Mouse (Mus musculus) brain, embryonic 14.5 days (tissue): ENCODE measurements around the gene Bcl9l. TPM values are rescaled to one million over a fixed set of nuclear protein-coding genes. Genes with fewer than 3 reads are reported as not detected.

ENCODE experiments used
- DNase-seq: peaks from one replicate; pipeline ENCODE4 v3.0.0-alpha.2; 2011; ENCODE audit warnings: low read depth
- CTCF ChIP-seq: fragments of 200-500 bp; IDR thresholded peaks from 2 replicates; pipeline ENCODE4 v1.5.1; 2012; ENCODE audit warnings: inconsistent platforms, mild to moderate bottlenecking, moderate library complexity, borderline replicate concordance; ENCODE audit not compliant: insufficient read depth, insufficient read length; ENCODE audit errors: extremely low read depth
- POLR2A ChIP-seq: fragments of 200-500 bp; IDR thresholded peaks from 2 replicates; pipeline ENCODE4 v1.6.1; 2012; ENCODE audit warnings: mild to moderate bottlenecking, inconsistent platforms, borderline replicate concordance; ENCODE audit not compliant: poor library complexity, insufficient read depth, insufficient read length, severe bottlenecking; ENCODE audit errors: extremely low read depth
- polyA plus RNA-seq: library from polyadenylated mRNA; depleted of rRNA; stranded (reverse); fragments of >200 nt; gene quantifications from 2 replicates; pipeline ENCODE4 v1.2.3, GENCODE M21; 2012

Gene Bcl9l
- polyA plus RNA-seq, 1 experiment, result 35.5 TPM

DNA sequence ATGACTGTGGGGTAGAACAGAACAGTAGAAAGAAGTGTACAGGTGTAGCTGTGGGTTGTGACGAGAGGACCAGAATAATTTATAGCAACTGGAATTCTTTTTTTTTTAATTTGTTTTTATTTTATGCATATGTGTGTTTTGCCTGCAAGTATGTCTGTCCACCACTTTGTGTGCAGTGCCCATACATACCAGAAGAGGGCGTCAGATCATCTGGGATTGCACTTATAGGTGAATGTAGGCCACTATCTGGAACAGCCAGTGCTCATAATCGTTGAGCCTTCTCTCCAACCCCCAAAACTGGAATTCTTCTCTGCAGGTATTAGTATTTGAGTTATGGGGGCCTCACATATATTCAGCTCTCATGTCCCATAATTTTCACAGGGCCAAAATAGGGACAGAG lies 9.4 kb upstream of the Bcl9l start:
- no peak for DNase-seq
- TF ChIP-seq CTCF (peak; percentile 17; the same call in 1 of the 2 replicates), POLR2A (no peak)

DNA sequence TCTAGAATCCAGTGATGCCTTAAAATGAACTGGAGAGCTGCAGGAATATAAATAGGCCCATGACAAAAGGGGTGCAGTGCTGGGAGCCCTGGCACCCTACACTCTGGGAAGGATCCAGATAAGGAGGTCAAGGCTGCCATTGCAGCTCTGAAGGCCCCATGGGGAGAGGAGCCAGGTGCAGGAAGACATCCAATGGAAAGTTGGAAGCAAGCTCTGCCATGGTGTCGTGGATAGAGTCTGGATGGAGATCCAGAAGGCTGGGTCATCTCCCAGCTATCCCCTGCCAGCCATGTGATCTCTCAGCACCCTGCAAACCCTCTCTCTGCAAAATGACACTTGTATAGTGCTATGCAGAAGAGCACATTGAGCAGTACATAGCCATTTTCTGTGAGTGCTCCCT lies 8.3 kb upstream of the Bcl9l start:
- TF ChIP-seq CTCF, result no peak
- no peak for TF ChIP-seq POLR2A

DNA sequence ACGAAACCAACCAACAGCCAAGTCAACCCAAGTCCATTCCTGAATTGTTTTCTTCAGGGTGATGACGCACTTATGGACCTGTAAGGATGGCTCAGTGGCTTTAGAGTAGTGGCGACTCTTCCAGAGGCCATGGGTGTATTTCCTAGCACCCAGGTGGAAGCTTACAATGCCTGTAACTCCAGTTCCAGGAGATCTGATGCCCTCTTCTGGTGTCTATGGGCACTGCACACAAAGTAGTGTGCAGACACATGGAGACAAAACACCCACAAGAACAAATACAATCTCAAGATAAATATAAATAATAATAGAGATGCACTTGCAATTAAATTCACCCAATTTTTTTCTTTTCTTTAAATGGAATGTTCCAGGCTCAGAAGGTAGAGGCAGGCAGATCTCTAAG lies 6.7 kb upstream of the Bcl9l start:
- TF ChIP-seq CTCF (peak; percentile 7; the same call in 1 of the 2 replicates), POLR2A (no peak)
- no peak for DNase-seq

More for the DNA sequence above, 8.3 kb upstream of the Bcl9l start:
- no peak for DNase-seq

DNA sequence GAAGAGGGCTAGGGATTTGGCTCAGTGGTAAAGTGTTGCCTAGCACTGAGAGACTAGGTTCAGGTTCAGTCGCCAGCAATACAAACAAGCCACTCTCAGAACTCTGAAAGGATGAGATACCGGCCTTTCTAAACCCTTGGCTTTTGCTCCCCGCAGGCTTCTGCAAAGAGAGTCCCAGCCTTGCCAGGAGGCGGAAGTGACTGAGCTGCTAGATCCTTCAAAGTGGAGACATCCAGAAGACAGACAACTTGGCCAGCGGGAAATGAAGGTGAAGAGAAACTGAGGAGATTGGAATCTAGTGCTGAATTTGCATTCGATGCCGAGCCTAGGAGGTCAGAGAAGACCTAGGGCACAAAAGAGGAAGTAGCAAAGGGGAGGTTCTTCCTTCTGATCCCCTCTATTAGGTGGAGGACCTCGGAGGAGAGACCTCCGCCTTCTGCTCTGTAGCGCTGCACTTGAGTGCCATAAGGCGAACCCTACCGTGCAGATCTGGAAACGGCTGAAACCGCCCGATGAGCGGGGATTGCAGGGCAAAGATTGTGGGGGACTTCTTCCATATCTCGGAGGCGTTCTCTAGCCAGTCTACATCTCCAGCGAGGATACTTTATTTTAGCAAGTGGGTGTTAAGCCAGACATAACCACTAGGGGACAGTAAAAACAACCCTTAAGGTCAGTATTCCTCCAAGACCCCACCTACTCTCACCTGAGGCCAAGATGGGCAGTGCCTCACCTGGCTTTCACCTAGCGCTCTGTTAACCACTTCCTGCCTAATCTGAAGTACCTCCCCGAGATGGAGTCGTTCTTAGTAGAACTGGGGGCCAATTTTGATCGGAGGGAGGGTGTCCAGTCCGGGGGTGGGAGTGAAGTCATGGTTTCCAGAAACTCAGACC lies 5.0 kb upstream of the Bcl9l start:
- TF ChIP-seq POLR2A, result no peak
- peak; percentile 68 for TF ChIP-seq CTCF
- peak; percentile 79 for DNase-seq

DNA sequence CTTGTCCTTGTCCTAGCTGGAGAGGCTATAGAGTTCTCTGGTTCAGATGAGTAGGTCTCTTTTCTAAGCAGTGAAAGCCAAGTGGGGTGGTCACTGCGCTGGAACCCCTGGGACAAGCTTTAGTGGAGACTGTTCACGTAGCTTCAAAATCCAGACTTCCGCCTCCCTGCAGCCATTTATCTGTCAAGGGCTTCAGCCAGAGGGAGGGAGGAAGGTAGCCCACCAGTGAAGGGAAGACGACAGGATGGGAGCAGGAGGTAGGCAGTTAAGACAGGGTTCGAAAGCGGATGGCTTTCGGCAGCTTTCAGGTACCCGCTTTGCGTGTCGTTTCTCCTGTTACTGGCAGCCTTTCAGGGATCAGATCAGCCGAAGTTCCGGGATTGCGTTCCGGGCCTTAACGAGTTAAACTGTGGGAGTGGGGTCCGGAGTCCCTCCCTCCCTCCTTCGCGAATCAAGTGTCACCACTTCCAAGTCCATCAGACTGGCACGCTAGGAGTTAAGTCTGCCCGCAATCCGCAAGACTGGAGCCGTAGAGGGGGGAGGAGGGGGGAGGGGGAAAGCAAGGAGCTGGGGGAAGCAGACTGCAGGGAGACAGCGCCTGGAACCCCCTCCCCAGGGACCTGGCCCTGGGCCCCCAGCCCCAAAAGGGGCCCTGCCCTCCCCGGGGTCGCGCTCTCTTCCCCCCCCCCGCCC lies 4.2 kb upstream of the Bcl9l start:
- no peak; the same call in 1 of the 2 replicates for TF ChIP-seq CTCF
- no peak for TF ChIP-seq POLR2A
- peak; percentile 99 for DNase-seq

DNA sequence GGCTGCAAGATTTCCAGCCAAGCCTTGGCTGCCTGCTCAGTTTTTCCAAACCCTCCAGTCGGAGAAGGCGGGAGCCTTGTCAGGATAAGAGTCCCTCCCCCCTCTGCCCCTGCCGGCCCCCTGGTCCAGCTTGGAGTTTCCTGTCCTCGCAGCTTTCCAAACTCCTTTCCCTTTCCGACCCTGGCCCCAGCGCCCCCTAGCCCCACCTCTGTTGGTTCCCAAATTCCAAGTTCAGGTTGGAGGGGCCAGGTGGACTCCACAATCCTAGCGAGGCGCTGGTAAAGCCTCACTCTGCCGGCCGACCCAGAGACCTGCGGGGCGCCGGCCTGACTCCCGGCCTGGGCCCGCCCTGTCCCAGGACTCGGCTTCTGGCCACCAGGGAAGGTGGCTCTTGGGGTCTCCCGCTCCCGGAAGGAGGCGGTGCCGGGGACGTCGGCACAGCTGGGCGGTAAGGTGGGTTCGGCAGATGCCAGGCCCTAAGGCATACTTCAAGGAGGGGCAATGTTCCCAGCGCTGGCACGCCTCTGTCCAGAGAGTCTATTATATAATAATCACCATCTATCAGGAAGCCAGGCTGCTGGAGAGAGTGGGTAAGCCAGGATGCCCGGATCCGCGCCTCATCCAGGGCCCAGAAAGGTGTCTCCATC lies 3.5 kb upstream of the Bcl9l start:
- peak; percentile 96 for DNase-seq
- TF ChIP-seq CTCF (peak; percentile 6; the same call in 1 of the 2 replicates), POLR2A (no peak)

DNA sequence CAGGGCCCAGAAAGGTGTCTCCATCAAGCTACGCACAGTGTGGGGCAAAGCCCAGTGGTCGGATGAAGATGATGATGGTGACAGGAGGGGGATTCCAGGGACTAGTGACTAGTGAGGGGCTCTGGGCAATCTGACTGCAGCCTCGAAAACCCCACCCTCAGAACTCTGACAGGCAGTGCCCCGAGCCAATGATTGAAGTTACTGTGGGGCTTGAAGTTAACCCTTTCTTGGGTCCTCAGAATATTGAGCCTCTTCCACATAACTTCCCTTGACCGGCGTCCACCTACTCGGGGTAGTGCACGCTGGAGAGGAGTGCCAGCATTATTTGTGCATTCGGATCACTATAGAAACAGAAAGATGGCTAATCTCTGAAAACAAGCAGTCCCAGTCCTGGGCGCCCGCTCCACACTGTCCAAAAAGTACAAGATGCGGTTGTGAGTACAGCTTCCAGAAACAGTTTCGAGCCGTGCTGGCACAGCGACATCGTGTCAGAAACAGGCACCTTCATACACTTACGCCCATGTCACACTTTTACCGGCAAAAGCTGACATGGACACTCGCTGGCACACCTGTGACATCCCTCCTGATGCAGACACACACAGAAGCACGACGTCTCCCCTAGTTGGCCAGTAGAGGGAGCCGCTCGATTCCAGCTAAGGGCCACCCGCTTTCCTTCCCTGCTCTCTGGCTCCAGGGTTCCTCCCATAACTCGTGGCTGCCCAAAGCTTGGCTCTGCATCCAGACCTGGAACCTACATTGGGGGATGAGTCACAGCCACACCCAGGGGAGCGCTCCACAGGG lies 2.8 kb upstream of the Bcl9l start:
- TF ChIP-seq CTCF (peak; percentile 95), POLR2A (peak; percentile 15; the same call in 1 of the 2 replicates)
- peak; percentile 97 for DNase-seq

DNA sequence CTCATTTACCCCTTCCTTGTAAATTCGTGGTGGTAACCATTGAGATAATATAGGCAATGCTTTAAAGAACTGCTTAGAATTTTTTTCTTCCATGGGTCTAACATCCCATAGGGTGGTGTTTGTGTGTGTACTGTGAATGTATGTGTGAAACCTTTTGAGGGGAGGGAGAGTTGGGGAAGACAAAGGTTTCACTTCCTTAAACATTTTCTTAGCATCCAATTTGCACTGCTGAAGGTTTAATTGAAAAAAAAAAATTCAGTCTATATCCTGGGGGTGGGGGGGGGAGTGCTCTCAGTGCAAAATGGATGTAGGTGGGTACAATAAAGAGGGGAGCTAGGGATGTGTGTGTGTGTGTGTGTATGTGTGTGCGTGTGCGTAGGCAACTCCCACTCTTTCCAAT lies 513 bp upstream of the Bcl9l start:
- DNase-seq, result no peak
- no peak for TF ChIP-seq POLR2A
- no peak for TF ChIP-seq CTCF

DNA sequence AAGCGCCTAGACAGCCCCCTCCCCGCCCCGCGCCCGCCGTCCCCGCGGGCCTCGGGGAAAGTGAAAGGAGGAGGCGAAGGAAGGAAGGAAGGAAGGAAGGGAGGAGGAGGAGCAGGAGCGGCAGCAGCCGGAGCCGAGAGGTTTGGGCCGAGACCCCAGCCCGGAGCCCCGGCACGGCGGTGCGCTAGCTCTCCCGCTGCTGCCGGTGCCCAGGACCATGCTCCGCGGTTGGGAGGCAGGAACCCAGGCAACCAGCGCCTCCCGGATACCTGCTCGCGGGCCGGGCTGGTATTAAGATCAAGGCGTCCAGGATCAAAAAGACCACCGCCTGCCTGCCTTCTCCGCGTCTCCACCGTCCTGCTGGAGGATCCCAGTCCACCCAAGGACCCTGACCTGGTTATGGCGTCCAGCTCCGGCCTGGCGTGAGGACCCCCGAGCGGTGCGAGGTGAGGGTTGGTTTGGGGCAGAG lies 450 bp downstream of the Bcl9l start:
- peak; percentile 40 for DNase-seq
- TF ChIP-seq CTCF, result no peak
- no peak for TF ChIP-seq POLR2A

DNA sequence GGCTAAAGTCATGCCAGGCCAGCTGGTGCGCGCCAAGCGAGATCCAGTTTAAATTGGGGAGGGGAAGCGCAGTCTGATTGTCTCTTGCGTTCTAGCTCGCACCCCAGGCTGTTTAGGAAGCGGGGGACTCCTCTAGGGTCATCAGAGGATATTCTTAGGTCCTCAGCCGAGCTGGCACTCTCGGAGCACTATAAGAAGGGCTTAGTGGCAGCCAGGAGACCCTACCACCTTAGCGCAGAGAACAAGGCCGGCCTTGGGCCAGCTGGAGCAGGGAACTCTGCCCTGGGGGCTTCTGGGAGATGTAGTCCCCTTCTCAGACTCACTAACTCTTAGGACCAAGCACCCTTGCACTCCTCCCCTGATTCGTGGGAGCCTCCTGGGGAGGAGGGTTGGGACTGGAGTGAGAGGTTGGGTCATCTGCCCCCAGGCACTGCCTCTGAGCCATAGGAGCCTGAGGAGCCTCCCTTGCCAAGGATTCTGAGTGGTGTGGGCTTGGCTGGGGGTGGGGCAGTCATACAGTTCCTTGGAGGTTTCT lies 952 bp downstream of the Bcl9l start:
- DNase-seq, result peak; percentile 88
- no peak for TF ChIP-seq POLR2A
- no peak for TF ChIP-seq CTCF

DNA sequence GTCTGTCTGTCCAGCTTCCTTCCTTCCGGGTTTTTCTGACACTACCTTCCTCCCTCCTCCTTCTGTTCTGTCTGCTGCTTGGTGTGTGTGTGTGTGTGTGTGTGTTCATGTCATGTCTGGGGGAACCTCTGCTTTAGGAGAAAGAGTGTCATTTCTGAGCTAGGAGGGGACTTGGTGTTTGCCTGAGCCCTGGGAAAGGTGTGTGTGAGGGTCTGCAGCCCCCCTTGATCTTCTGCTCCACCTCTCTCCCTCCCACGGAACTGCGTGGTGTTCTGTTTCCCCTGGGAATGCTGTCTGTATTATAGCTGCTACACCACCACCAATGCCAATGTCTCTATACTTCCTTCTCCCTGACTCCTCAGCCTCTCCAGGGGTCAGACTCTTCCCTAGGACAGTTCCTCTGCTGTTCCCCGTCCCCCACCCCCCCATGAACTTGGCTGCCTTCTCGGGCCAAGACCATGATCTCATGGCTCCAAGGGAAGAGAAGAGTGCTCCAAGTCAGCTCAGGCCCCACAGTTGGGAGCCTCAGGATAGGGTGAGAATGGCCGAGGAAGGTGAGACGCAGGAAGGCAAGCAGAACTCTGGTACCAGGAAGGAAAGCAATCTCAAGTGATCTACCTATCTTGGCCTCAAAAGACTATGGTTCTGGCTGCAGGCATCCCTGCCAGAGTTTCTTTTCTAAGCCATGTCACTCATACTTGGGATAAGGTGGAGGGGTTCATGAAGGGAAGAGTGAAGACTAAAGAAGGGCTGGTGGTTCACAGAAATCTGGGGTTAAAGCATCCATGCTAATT lies 1.9 kb downstream of the Bcl9l start:
- DNase-seq, result no peak
- TF ChIP-seq POLR2A (no peak), CTCF (no peak)
